Mouse (Mus musculus) midbrain, embryonic 11.5 days (tissue): ENCODE results near the gene Hoxa7. TPM values are rescaled to one million over a fixed set of nuclear protein-coding genes. Genes with fewer than 3 reads are reported as not detected.

ENCODE experiments used
- ATAC-seq: fragments of 200-750 bp; cut with Nextera tagmentation; 2 replicates; pipeline ENCODE4 v1.8.0; 2017; ENCODE audit warnings: moderate TSS enrichment, moderate library complexity; ENCODE audit not compliant: low FRiP score
- DNase-seq: peaks from one replicate; pipeline ENCODE4 v3.0.0; 2015; ENCODE audit warnings: low spot score; ENCODE audit errors: missing footprints
- H3K27ac ChIP-seq: fragments of 300-500 bp; sonication (generic); 2 replicates; pipeline ENCODE4 v1.5.1; 2014; ENCODE audit warnings: low read depth, low read length
- H3K27me3 ChIP-seq: fragments of 300-500 bp; sonication (generic); 2 replicates; pipeline ENCODE4 v1.6.1; 2014; ENCODE audit warnings: mild to moderate bottlenecking, low read length, moderate library complexity, mixed read lengths; ENCODE audit not compliant: control insufficient read depth, insufficient read depth
- H3K36me3 ChIP-seq: fragments of 300-500 bp; sonication (generic); 2 replicates; pipeline ENCODE4 v1.6.1; 2014; ENCODE audit warnings: mild to moderate bottlenecking, low read length, moderate library complexity, mixed read lengths; ENCODE audit not compliant: control insufficient read depth, insufficient read depth
- H3K4me1 ChIP-seq: fragments of 300-500 bp; sonication (generic); 2 replicates; pipeline ENCODE4 v1.6.1; 2014; ENCODE audit warnings: low read length; ENCODE audit not compliant: control insufficient read depth, insufficient read depth
- H3K4me2 ChIP-seq: fragments of 300-500 bp; sonication (generic); 2 replicates; pipeline ENCODE4 v1.6.1; 2014; ENCODE audit warnings: mild to moderate bottlenecking, moderate library complexity
- H3K4me3 ChIP-seq: fragments of 300-500 bp; sonication (generic); 2 replicates; pipeline ENCODE4 v1.5.1; 2014; ENCODE audit warnings: low read depth, low read length
- H3K9ac ChIP-seq: fragments of 300-500 bp; sonication (generic); 2 replicates; pipeline ENCODE4 v1.6.1; 2014; ENCODE audit warnings: low read length
- H3K9me3 ChIP-seq: fragments of 300-500 bp; sonication (generic); 2 replicates; pipeline ENCODE4 v1.6.1; 2016; ENCODE audit warnings: low read length; ENCODE audit not compliant: control insufficient read depth
- WGBS: fragments of 180-500 bp; shearing (Covaris S2); extraction: QIAGEN DNeasy Blood & Tissue Kit; methylation state at CpG from one replicate; pipeline ENCODE4 v1.1.7; 2014; 5-methylcytosine and 5-hydroxymethylcytosine counted together
- polyA plus RNA-seq: library from polyadenylated mRNA; unstranded; fragments of >200 nt; fragmentation: Nextera tagmentation; extraction: Ambion mirVana; gene quantifications from 2 replicates; pipeline ENCODE4 v1.2.1, GENCODE M21; 2014

The Hoxa7 gene
- polyA plus RNA-seq, 1 experiment from 2014 or later = not detected

GRCm38 (mm10) chr6:52235866-52236265 lies 14.2 kb upstream of the Hoxa7 start:
- Histone ChIP-seq H3K4me1 (no peaks in the 10 kb centered on the region; the same call in 1 of the 2 replicates), H3K27ac (no peak overlapping the region), H3K9me3 (no peaks in the 10 kb centered on the region), H3K4me2 (no peak overlapping the region), H3K4me3 (no peak overlapping the region), H3K27me3 (peaks cover 95% of the 10 kb centered on the region), H3K36me3 (no peaks in the 10 kb centered on the region), H3K9ac (no peak overlapping the region)
- 19% methylated on average over 6 of the region's 6 CpGs for WGBS
- no peak for DNase-seq
- no peak for ATAC-seq

DNA sequence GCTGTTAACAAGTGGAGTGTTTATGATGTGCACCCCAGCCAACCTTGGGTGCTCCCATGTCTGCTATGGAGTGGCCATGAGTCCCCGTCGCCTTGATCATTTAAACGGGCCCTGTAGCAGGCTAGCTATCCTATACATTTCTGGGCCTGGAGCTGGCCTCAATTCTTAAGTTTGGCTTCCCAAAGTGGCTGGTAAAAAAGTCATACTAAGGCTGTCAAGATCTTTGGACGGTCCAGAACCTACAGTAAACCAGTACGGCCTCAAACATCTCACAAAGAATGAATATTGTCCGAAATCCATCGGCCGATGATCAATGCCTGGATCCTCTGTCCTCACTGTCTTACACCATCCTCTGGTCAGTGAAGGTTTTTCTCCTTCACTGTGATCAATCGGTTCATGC lies 13.6 kb upstream of the Hoxa7 start:
- Histone ChIP-seq H3K27me3 (peaks cover 95% of the 10 kb centered on the region), H3K9me3 (no peaks in the 10 kb centered on the region), H3K36me3 (no peaks in the 10 kb centered on the region), H3K9ac (no peak overlapping the region), H3K27ac (no peak overlapping the region), H3K4me2 (no peak overlapping the region), H3K4me3 (no peak overlapping the region), H3K4me1 (no peaks in the 10 kb centered on the region; the same call in 1 of the 2 replicates)
- 26% methylated on average over 9 of the region's 9 CpGs for WGBS
- ATAC-seq = no peak
- DNase-seq = no peak

DNA sequence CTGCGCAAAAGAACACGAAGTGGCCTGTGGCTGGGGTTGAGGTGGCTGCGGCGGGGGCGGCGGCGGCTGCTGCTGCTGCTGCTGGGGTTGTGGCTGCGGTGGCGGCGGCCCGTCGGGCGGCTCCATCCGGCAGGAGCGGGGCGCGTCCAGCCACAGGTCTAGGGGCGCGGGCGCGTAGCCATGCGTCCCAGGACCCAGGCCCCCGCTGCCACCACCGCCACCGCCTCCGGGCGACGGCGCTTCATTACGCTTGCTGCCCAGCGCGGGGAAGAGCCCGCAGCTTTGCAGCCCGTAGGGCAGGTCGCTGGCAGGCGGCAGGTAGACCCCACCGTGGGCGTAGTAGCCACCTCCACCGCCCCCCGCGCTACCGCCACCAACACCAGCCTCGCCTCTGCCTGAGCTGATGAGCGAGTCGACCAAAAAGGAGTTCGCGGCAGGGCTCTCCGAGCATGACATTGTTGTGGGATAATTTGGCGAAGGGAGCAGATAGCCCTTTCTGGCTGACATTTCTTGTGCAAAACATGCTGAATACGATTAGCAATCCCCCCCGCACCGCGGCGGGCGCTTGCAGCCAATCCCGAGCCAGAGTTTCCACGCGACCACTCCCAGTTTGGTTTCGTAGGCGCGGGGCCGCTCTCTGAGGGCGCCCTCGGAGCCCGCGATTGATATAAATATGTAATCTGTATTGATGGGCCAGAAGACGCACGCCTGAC lies 12.9 kb upstream of the Hoxa7 start:
- Histone ChIP-seq H3K9me3 (no peaks in the 10 kb centered on the region), H3K27me3 (peaks cover 95% of the 10 kb centered on the region), H3K4me3 (no peak overlapping the region), H3K27ac (no peak overlapping the region), H3K9ac (no peak overlapping the region), H3K4me1 (no peaks in the 10 kb centered on the region; the same call in 1 of the 2 replicates), H3K36me3 (no peaks in the 10 kb centered on the region), H3K4me2 (no peak overlapping the region)
- ATAC-seq (no peak), DNase-seq (no peak)
- WGBS = 2% methylated on average over 63 of the region's 68 CpGs

DNA sequence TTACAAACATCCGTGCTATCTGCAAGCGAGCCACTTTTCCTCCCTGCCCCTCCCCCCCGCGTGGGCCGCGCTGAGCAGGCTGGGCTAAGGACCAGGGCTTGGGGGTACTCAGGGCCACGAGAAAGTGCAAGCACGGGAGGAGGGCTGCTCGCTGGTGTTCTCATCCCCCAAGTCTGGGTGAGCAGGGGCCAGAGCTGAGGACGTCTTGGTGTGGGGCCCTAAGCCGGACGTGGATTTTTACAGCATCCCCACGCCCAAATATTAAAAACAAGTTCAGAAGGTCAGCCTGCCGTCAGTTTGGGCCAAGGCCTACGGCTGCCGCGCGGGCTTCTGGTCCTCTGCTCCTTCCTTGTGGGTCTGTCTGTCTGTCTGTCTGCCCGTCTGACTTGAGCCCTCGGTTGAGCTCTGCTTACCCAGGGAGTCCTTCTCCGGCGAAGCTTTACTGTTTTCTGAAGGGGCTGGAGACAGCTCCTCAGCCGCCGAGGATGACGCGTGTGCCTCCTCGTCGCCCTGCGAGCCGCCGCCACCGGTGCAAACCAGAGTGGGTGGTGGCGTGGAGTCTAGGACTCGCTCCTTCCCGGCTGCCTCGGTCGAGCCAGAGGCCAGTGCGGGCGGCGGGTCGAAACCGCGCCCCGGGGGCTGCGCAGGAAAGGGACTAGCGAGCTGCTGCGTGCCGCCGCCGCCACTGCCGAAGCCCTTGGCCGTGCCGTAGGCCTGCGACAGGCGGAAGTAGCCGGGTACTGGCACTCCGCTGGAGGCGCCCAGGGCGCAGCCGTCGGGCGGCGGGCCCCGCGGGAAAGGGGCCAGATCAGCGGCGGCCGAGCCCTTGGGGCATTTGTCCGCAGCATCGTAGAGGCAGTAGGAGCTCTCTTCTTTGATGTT lies 12.1 kb upstream of the Hoxa7 start:
- no peak overlapping the region for H3K4me2 ChIP-seq
- no peaks in the 10 kb centered on the region; the same call in 1 of the 2 replicates for H3K4me1 ChIP-seq
- H3K27ac ChIP-seq = no peak overlapping the region
- no peak for ATAC-seq
- peaks cover 95% of the 10 kb centered on the region for H3K27me3 ChIP-seq
- WGBS = 1% methylated on average over 69 of the region's 70 CpGs
- no peak overlapping the region for H3K4me3 ChIP-seq
- no peak for DNase-seq
- no peak overlapping the region for H3K9ac ChIP-seq
- no peaks in the 10 kb centered on the region for H3K9me3 ChIP-seq
- no peaks in the 10 kb centered on the region for H3K36me3 ChIP-seq

- H3K27me3 ChIP-seq = peaks cover 94% of the 10 kb centered on the region
- DNase-seq (peak; percentile 97), ATAC-seq (no peak)
- H3K4me1 ChIP-seq = no peaks in the 10 kb centered on the region; the same call in 1 of the 2 replicates
- WGBS = under 1% methylated on average over 23 of the region's 23 CpGs
- H3K9ac ChIP-seq = no peak overlapping the region
- no peaks in the 10 kb centered on the region for H3K9me3 ChIP-seq
- no peak overlapping the region for H3K4me2 ChIP-seq
- no peaks in the 10 kb centered on the region for H3K36me3 ChIP-seq
- H3K27ac ChIP-seq = no peak overlapping the region
- no peak overlapping the region for H3K4me3 ChIP-seq
These were observed 11.4 kb upstream of the Hoxa7 start for GRCm38 (mm10) chr6:52232984-52233545.

DNA sequence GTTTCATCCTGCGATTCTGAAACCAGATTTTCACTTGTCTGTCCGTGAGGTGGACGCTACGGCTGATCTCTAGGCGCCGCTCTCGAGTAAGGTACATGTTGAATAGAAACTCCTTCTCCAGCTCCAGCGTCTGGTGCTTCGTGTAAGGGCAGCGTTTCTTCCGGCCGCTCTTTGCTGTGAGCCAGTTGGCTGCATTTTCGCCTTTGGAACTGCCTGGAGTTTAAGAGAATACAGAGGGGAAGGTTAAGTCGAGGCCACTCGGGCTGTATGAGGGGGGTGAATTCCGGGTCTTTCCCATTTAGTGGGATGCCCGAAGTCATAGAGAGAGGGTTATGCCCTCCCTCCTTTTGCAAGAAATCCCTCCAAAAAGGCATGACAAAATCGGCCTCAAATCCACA lies 10.9 kb upstream of the Hoxa7 start:
- Histone ChIP-seq H3K4me2 (no peak overlapping the region), H3K9me3 (no peaks in the 10 kb centered on the region), H3K36me3 (no peaks in the 10 kb centered on the region), H3K4me1 (no peaks in the 10 kb centered on the region; the same call in 1 of the 2 replicates), H3K9ac (no peak overlapping the region), H3K27ac (no peak overlapping the region), H3K4me3 (no peak overlapping the region), H3K27me3 (peaks cover 93% of the 10 kb centered on the region)
- ATAC-seq (no peak), DNase-seq (peak; percentile 97)
- 1% methylated on average over 18 of the region's 18 CpGs for WGBS

DNA sequence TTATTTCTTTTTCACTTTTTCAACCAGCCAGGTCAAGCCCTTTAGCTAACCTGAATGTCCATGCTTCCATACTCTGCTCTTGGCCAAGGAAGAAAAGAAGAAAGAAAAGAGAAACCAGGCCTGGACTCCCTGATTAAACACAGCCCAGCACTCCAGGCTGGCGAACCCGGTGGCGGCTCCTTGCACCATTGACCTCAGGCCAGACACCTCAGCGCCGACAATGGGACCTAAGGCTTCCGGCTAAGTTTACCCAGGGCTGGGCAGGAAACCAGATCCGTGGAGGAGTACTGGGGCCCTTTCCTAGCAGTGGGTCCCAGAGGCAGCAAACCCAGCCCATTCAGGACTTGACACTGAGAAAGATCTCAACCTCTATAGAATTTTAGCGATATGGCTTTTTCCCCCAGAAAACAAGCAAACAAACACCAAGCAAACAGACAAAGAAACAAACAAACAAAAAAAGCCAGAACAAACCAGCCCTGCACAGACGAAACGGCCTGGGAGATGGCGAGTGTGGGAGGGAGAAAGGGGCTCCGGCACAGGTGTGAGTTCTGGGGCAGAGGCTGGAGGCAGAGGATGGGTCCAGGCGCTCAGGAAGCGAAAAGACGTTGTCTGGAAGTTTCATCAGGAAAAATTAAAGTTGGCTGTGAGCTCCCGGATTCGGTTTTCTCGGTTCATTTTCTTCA lies 10.4 kb upstream of the Hoxa7 start:
- Histone ChIP-seq H3K4me3 (no peak overlapping the region), H3K4me1 (no peaks in the 10 kb centered on the region; the same call in 1 of the 2 replicates), H3K36me3 (no peaks in the 10 kb centered on the region), H3K9me3 (no peaks in the 10 kb centered on the region), H3K27ac (no peak overlapping the region), H3K27me3 (peaks cover 93% of the 10 kb centered on the region), H3K4me2 (no peak overlapping the region), H3K9ac (no peak overlapping the region)
- WGBS = 1% methylated on average over 18 of the region's 18 CpGs
- peak; percentile 96 for DNase-seq
- ATAC-seq = no peak

- Histone ChIP-seq H3K4me3 (no peak within 1 kb of the TSS), H3K9me3 (no peaks in the 10 kb centered on the region), H3K9ac (no peak within 1 kb of the TSS), H3K4me1 (no peaks in the 10 kb centered on the region; the same call in 1 of the 2 replicates), H3K4me2 (no peak within 1 kb of the TSS), H3K27me3 (peaks cover 93% of the 10 kb centered on the region), H3K27ac (no peak within 1 kb of the TSS), H3K36me3 (no peaks in the 10 kb centered on the region)
- WGBS = 1% methylated on average over 27 of the region's 36 CpGs
- DNase-seq (peak; percentile 96), ATAC-seq (no peak)
These were observed 9.0 kb upstream of the Hoxa7 start, which contains the start of gene Hoxa9 for GRCm38 (mm10) chr6:52230516-52231165. Hoxa9 (minus strand) TSS chr6:52231089.
